Mouse (Mus musculus): ENCODE data around the gene Ptprz1.

The Ptprz1 gene

GRCm38 (mm10) chr6:22874781-22875613, at the start of gene Ptprz1:
Gene Ptprz1, plus strand, starts transcription at chr6:22875502.
- DNase-seq, result no peak

- no peak for DNase-seq
Measured at GRCm38 (mm10) chr6:22833637-22834036, 41.7 kb upstream of the Ptprz1 start.

GRCm38 (mm10) chr6:22834100-22834970, 41.0 kb upstream of the Ptprz1 start:
- DNase-seq, result no peak

GRCm38 (mm10) chr6:22875614-22876541, 576 bp downstream of the Ptprz1 start:
- no peak for DNase-seq

- peak; percentile 35 for DNase-seq
Measured at GRCm38 (mm10) chr6:22887978-22888377, 12.7 kb downstream of the Ptprz1 start.

- no peak for DNase-seq
Measured at GRCm38 (mm10) chr6:22889333-22889732, 14.0 kb downstream of the Ptprz1 start.

- peak; percentile 45 for DNase-seq
Measured at GRCm38 (mm10) chr6:22901983-22902382, 26.7 kb downstream of the Ptprz1 start.

- DNase-seq, result no peak
Measured at GRCm38 (mm10) chr6:22908510-22909256, 33.4 kb downstream of the Ptprz1 start.

- no peak for DNase-seq
Measured at GRCm38 (mm10) chr6:22909257-22909907, 34.1 kb downstream of the Ptprz1 start.

GRCm38 (mm10) chr6:22909908-22910260, 34.6 kb downstream of the Ptprz1 start:
- DNase-seq, result no peak

- DNase-seq, result no peak
Measured at GRCm38 (mm10) chr6:22922880-22923279, 47.6 kb downstream of the Ptprz1 start.

GRCm38 (mm10) chr6:22932768-22933265, 57.5 kb downstream of the Ptprz1 start:
- no peak for DNase-seq

GRCm38 (mm10) chr6:22937126-22937525, 61.8 kb downstream of the Ptprz1 start:
- DNase-seq, result no peak

GRCm38 (mm10) chr6:22937526-22937925, 62.2 kb downstream of the Ptprz1 start:
- no peak for DNase-seq

- DNase-seq, result no peak
Measured at GRCm38 (mm10) chr6:22944191-22944590, 68.9 kb downstream of the Ptprz1 start.

- no peak for DNase-seq
Measured at GRCm38 (mm10) chr6:22963374-22963773, 88.1 kb downstream of the Ptprz1 start.

- DNase-seq, result no peak
Measured at GRCm38 (mm10) chr6:22968073-22968472, 92.8 kb downstream of the Ptprz1 start.

GRCm38 (mm10) chr6:22983769-22984519, 108.6 kb downstream of the Ptprz1 start:
- DNase-seq, result no peak

GRCm38 (mm10) chr6:22984520-22985154, 109.3 kb downstream of the Ptprz1 start:
- DNase-seq, result no peak

- DNase-seq, result no peak
Measured at GRCm38 (mm10) chr6:23003152-23003551, 127.8 kb downstream of the Ptprz1 start.
